Mouse (Mus musculus) hindbrain, embryonic 12.5 days (tissue): Measurements from ENCODE around the gene Faf2. TPM values are rescaled to one million over a fixed set of nuclear protein-coding genes. Genes with fewer than 3 reads are reported as not detected.
A peak's percentile ranks its signal among the peaks of the same experiment; 100 is the strongest.
"Not testable (repeated sequence)": the region's sequence is repeated elsewhere in the genome, so short reads cannot be mapped to it uniquely, and the experiment has no call there.

Source experiments
- ATAC-seq: fragments of 200-750 bp; cut with Nextera tagmentation; 2 replicates; pipeline ENCODE4 v1.8.0; 2017; ENCODE audit warnings: moderate TSS enrichment; ENCODE audit not compliant: low FRiP score
- H3K27ac ChIP-seq: fragments of 300-500 bp; sonication (generic); 2 replicates; pipeline ENCODE4 v1.5.1; 2016; ENCODE audit warnings: mild to moderate bottlenecking
- H3K27me3 ChIP-seq: fragments of 300-500 bp; sonication (generic); 2 replicates; pipeline ENCODE4 v1.6.1; 2016; ENCODE audit warnings: mild to moderate bottlenecking
- H3K36me3 ChIP-seq: fragments of 300-500 bp; sonication (generic); 2 replicates; pipeline ENCODE4 v1.6.1; 2016; ENCODE audit warnings: mild to moderate bottlenecking
- H3K4me1 ChIP-seq: fragments of 300-500 bp; sonication (generic); 2 replicates; pipeline ENCODE4 v1.6.1; 2016
- H3K4me2 ChIP-seq: fragments of 300-500 bp; sonication (generic); replicated peaks from 2 replicates; pipeline ENCODE4 v1.6.1; 2016; ENCODE audit warnings: mild to moderate bottlenecking
- H3K4me3 ChIP-seq: fragments of 300-500 bp; sonication (generic); 2 replicates; pipeline ENCODE4 v1.5.1; 2016; ENCODE audit warnings: mild to moderate bottlenecking
- H3K9ac ChIP-seq: fragments of 300-500 bp; sonication (generic); 2 replicates; pipeline ENCODE4 v1.6.1; 2016; ENCODE audit warnings: mild to moderate bottlenecking, moderate library complexity
- H3K9me3 ChIP-seq: fragments of 300-500 bp; sonication (generic); replicated peaks from 2 replicates; pipeline ENCODE4 v1.6.1; 2016; ENCODE audit warnings: mild to moderate bottlenecking
- WGBS: fragments of 180-500 bp; shearing (Covaris S2); methylation state at CpG from one replicate; pipeline ENCODE4 v1.1.7; 2016; 5-methylcytosine and 5-hydroxymethylcytosine counted together
- polyA plus RNA-seq: library from polyadenylated mRNA; unstranded; fragments of >200 nt; fragmentation: Nextera tagmentation; extraction: Ambion mirVana; gene quantifications from 2 replicates; pipeline ENCODE4 v1.2.1, GENCODE M21; 2016

The Faf2 gene
- polyA plus RNA-seq, 1 experiment from 2014 or later = 84.2 TPM

- H3K4me1 ChIP-seq = peaks cover 25% of the 10 kb centered on the region
- 0 out of 2 replicates have a peak overlapping the region, but pooled peaks have one; percentile 13 for H3K4me2 ChIP-seq
- ATAC-seq = no peak
- H3K9me3 ChIP-seq = no peaks in the 10 kb centered on the region
- no peaks in the 10 kb centered on the region for H3K27me3 ChIP-seq
- no peaks in the 10 kb centered on the region for H3K36me3 ChIP-seq
- no peak overlapping the region for H3K4me3 ChIP-seq
- H3K27ac ChIP-seq = no peak overlapping the region
- 13% methylated on average over 8 of the region's 8 CpGs for whole genome bisulfite sequencing
- H3K9ac ChIP-seq = peak overlapping the region; percentile 0; the same call in 1 of the 2 replicates
Measured at GRCm38 (mm10) chr13:54608666-54609065, 12.9 kb upstream of the Faf2 start.

- Histone ChIP-seq H3K27me3 (no peaks in the 10 kb centered on the region), H3K4me3 (no peak overlapping the region), H3K27ac (no peak overlapping the region), H3K4me2 (peak overlapping the region; percentile 13; the same call in 1 of the 2 replicates), H3K36me3 (no peaks in the 10 kb centered on the region), H3K4me1 (peaks cover 25% of the 10 kb centered on the region), H3K9ac (no peak overlapping the region), H3K9me3 (no peaks in the 10 kb centered on the region)
- WGBS = 20% methylated on average over 1 of the region's 1 CpGs
- no peak for ATAC-seq
Measured at GRCm38 (mm10) chr13:54609301-54609700, 12.3 kb upstream of the Faf2 start.

- WGBS = 12% methylated on average over 13 of the region's 13 CpGs
- H3K4me1 ChIP-seq = peaks cover 25% of the 10 kb centered on the region
- peak overlapping the region; percentile 53 for H3K4me3 ChIP-seq
- H3K27ac ChIP-seq = 0 out of 2 replicates have a peak overlapping the region, but pooled peaks have one; percentile 13
- H3K9ac ChIP-seq = peak overlapping the region; percentile 72
- peak overlapping the region; percentile 83 for H3K4me2 ChIP-seq
- no peaks in the 10 kb centered on the region for H3K36me3 ChIP-seq
- H3K9me3 ChIP-seq = no peaks in the 10 kb centered on the region
- peak; percentile 36; the same call in 1 of the 2 replicates for ATAC-seq
- H3K27me3 ChIP-seq = no peaks in the 10 kb centered on the region
Measured at GRCm38 (mm10) chr13:54610613-54610971, 11.0 kb upstream of the Faf2 start.

- Histone ChIP-seq H3K4me3 (peak within 1 kb of the TSS; percentile 53), H3K36me3 (no peaks in the 10 kb centered on the region), H3K27me3 (no peaks in the 10 kb centered on the region), H3K9me3 (no peaks in the 10 kb centered on the region), H3K27ac (0 out of 2 replicates have a peak within 1 kb of the TSS, but pooled peaks have one; percentile 13), H3K9ac (peak within 1 kb of the TSS; percentile 72), H3K4me2 (peak within 1 kb of the TSS; percentile 83), H3K4me1 (peaks cover 25% of the 10 kb centered on the region)
- WGBS = 2% methylated on average over 53 of the region's 66 CpGs
- ATAC-seq = peak; percentile 71
Measured at GRCm38 (mm10) chr13:54610972-54611754, 10.4 kb upstream of the Faf2 start, which contains the start of gene Cltb. TSS of gene Cltb (minus strand) at chr13:54611344.

GRCm38 (mm10) chr13:54613141-54613540 is 8.4 kb upstream of the Faf2 start:
- 80% methylated on average over 8 of the region's 8 CpGs for WGBS

GRCm38 (mm10) chr13:54616307-54616706 is 5.3 kb upstream of the Faf2 start:
- H3K36me3 ChIP-seq = no peaks in the 10 kb centered on the region
- WGBS = 84% methylated on average over 8 of the region's 8 CpGs
- ATAC-seq = no peak

More at GRCm38 (mm10) chr13:54613141-54613540, 8.4 kb upstream of the Faf2 start:
- H3K4me1 ChIP-seq = peaks cover 22% of the 10 kb centered on the region
- not testable (repeated sequence) for H3K9ac ChIP-seq, H3K9me3 ChIP-seq, H3K27me3 ChIP-seq, H3K4me3 ChIP-seq, ATAC-seq, H3K4me2 ChIP-seq, H3K36me3 ChIP-seq, H3K27ac ChIP-seq

GRCm38 (mm10) chr13:54616998-54617397 is 4.6 kb upstream of the Faf2 start:
- H3K9me3 ChIP-seq = no peaks in the 10 kb centered on the region
- no peak for ATAC-seq
- no peak overlapping the region for H3K4me3 ChIP-seq
- H3K36me3 ChIP-seq = no peaks in the 10 kb centered on the region
- H3K27ac ChIP-seq = no peak overlapping the region
- H3K9ac ChIP-seq = no peak overlapping the region
- 73% methylated on average over 6 of the region's 6 CpGs for WGBS
- H3K27me3 ChIP-seq = no peaks in the 10 kb centered on the region; the same call in 1 of the 2 replicates
- H3K4me1 ChIP-seq = no peaks in the 10 kb centered on the region
- no peak overlapping the region for H3K4me2 ChIP-seq

More at GRCm38 (mm10) chr13:54616307-54616706, 5.3 kb upstream of the Faf2 start:
- Histone ChIP-seq H3K4me2 (no peak overlapping the region), H3K4me1 (no peaks in the 10 kb centered on the region; the same call in 1 of the 2 replicates), H3K9me3 (no peaks in the 10 kb centered on the region), H3K4me3 (no peak overlapping the region), H3K9ac (no peak overlapping the region), H3K27me3 (no peaks in the 10 kb centered on the region; the same call in 1 of the 2 replicates), H3K27ac (no peak overlapping the region)

GRCm38 (mm10) chr13:54621960-54622521 is 457 bp downstream of the Faf2 start:
- Histone ChIP-seq H3K4me1 (peaks cover 21% of the 10 kb centered on the region), H3K36me3 (no peaks in the 10 kb centered on the region), H3K4me2 (peak overlapping the region; percentile 80), H3K27me3 (no peaks in the 10 kb centered on the region; the same call in 1 of the 2 replicates), H3K4me3 (peak overlapping the region; percentile 93), H3K9ac (peak overlapping the region; percentile 91), H3K9me3 (no peaks in the 10 kb centered on the region), H3K27ac (peak overlapping the region; percentile 87)
- peak; percentile 86 for ATAC-seq
- 3% methylated on average over 27 of the region's 27 CpGs for WGBS

GRCm38 (mm10) chr13:54629128-54629527 is 7.5 kb downstream of the Faf2 start:
- Histone ChIP-seq H3K4me1 (peaks cover 6% of the 10 kb centered on the region; the same call in 1 of the 2 replicates), H3K4me3 (no peak overlapping the region), H3K27me3 (no peaks in the 10 kb centered on the region), H3K36me3 (peaks cover 13% of the 10 kb centered on the region), H3K4me2 (no peak overlapping the region), H3K9me3 (no peaks in the 10 kb centered on the region), H3K9ac (no peak overlapping the region), H3K27ac (no peak overlapping the region)
- ATAC-seq = no peak
- 92% methylated on average over 4 of the region's 4 CpGs for WGBS

- Histone ChIP-seq H3K9me3 (no peaks in the 10 kb centered on the region), H3K36me3 (peaks cover 28% of the 10 kb centered on the region), H3K27ac (no peak overlapping the region), H3K4me1 (no peaks in the 10 kb centered on the region), H3K27me3 (no peaks in the 10 kb centered on the region), H3K4me3 (no peak overlapping the region), H3K4me2 (no peak overlapping the region), H3K9ac (no peak overlapping the region)
- no peak for ATAC-seq
- WGBS = 73% methylated on average over 3 of the region's 3 CpGs
Measured at GRCm38 (mm10) chr13:54632731-54633277, 11.2 kb downstream of the Faf2 start.

GRCm38 (mm10) chr13:54635011-54635410 is 13.4 kb downstream of the Faf2 start:
- Histone ChIP-seq H3K4me1 (no peaks in the 10 kb centered on the region), H3K9me3 (no peaks in the 10 kb centered on the region), H3K27ac (no peak overlapping the region), H3K4me2 (no peak overlapping the region), H3K9ac (no peak overlapping the region), H3K27me3 (no peaks in the 10 kb centered on the region), H3K36me3 (peaks cover 43% of the 10 kb centered on the region), H3K4me3 (no peak overlapping the region)
- 97% methylated on average over 3 of the region's 3 CpGs for WGBS
- ATAC-seq = no peak

GRCm38 (mm10) chr13:54650461-54650860 is 28.9 kb downstream of the Faf2 start:
- Histone ChIP-seq H3K4me1 (no peaks in the 10 kb centered on the region), H3K36me3 (peaks cover 92% of the 10 kb centered on the region), H3K27ac (no peak overlapping the region), H3K27me3 (no peaks in the 10 kb centered on the region), H3K4me3 (no peak overlapping the region), H3K4me2 (no peak overlapping the region), H3K9ac (no peak overlapping the region), H3K9me3 (no peaks in the 10 kb centered on the region)
- 95% methylated on average over 3 of the region's 3 CpGs for WGBS
- no peak for ATAC-seq
